Mouse (Mus musculus) kidney, adult 8-10 months (tissue): ENCODE results near the gene Wnt7a.

Experiments
- DNase-seq, 2 experiments: peaks; one replicate each; pipeline ENCODE4 v3.0.0; 2022

Wnt7a gene

GRCm38 (mm10) chr6:91335470-91335869, 75.7 kb downstream of the Wnt7a start:
- DNase-seq, result no peak

- DNase-seq, result no peak
Measured at GRCm38 (mm10) chr6:91331886-91332285, 79.3 kb downstream of the Wnt7a start.

GRCm38 (mm10) chr6:91325556-91325955, 85.6 kb downstream of the Wnt7a start:
- DNase-seq, result no peak

- DNase-seq, result no peak
Measured at GRCm38 (mm10) chr6:91324752-91325151, 86.4 kb downstream of the Wnt7a start.

GRCm38 (mm10) chr6:91322001-91322772, 89.0 kb downstream of the Wnt7a start:
- no peak for DNase-seq
